Mouse (Mus musculus) neural tube, embryonic 13.5 days (tissue): ENCODE data around the gene Ostf1. TPM values are rescaled to one million over a fixed set of nuclear protein-coding genes. Genes with fewer than 3 reads are reported as not detected.

Experiments used
- polyA plus RNA-seq: library from polyadenylated mRNA; unstranded; fragments of >200 nt; fragmentation: Nextera tagmentation; extraction: Ambion mirVana; gene quantifications from 2 replicates; pipeline ENCODE4 v1.2.1, GENCODE M21; 2015

The Ostf1 gene
- polyA plus RNA-seq, 1 experiment from 2014 or later: 58.8 TPM

Other genes with a start within 250 kb of the Ostf1 start
- gene Nmrk1, start 127 bp upstream of the Ostf1 start, polyA plus RNA-seq: 9.9 and 12.0 TPM in 2 replicates
- 13.5 and 13.9 TPM in 2 replicates for gene Carnmt1, start 38.9 kb upstream of the Ostf1 start, polyA plus RNA-seq
- 61.3 and 61.9 TPM in 2 replicates for gene D030056L22Rik, start 81.4 kb upstream of the Ostf1 start, polyA plus RNA-seq
- gene Trpm6, start 118.2 kb upstream of the Ostf1 start, polyA plus RNA-seq: 0.25 and 0.35 TPM in 2 replicates